Mouse (Mus musculus): ENCODE data around the gene Gm20388. TPM values are rescaled to one million over a fixed set of nuclear protein-coding genes. Genes with fewer than 3 reads are reported as not detected.

Gene Gm20388
- total RNA-seq, 2 experiments from 2014 or later, result 5.8 TPM; not detected in 1

DNA sequence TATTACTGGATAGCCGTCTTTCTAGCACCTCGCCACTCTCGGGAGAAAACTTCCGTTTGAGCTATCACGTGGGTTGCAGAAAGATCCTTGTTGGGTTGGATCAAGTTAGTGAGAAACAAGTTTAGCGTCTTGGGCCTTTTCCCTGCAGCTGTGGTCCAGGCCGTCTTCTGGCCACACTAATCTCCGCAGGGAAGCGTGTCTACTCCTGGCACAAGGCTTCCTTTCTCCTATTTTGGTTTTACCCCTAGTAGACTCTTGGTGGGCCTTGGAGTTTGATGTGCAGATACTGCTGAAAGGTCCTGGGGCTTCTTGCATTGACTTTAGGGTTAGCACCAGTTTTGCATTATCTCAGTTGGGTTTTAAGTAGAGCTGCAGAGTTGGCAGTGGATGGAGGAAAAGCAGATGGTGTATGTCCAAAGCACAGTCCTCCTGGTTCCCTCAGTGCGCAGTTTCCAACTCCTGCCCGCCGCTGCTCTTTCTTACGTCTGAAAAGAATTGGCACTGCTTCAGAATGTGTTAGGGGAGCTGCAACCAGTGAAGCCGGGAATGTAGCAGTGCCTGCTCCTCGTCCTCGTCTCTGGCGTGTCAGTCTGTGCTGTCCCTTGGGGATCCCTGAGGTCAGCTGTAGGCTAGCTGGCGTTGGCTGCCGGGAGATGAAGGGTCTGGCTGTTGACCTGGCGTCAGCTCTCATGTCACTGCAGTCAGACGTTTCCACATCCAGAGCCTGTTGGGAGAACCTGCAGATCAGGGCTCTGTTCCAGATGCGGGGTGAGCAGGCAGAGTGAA lies 2107.6 kb downstream of the Gm20388 start:
- peak; percentile 49 for DNase-seq

DNA sequence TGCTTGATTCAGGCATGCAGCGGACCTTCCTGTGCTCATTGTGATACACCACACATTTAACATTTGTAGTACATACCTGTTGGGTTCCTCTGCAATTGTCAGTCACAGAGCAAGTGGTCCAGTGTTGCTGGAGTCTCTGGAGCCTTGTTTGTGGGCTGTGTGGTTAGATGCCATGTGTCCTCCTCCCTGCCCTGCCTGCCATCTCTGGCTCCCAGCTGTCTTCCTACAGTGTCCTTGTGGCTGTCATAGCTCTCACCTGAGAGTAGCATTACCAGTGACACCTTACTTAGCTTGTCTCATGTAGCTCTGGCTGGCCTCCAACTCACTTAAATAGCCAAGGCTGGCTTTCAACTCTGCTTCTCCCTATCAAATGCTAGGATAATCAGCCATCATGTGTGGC lies 2108.5 kb downstream of the Gm20388 start:
- DNase-seq, result no peak

DNA sequence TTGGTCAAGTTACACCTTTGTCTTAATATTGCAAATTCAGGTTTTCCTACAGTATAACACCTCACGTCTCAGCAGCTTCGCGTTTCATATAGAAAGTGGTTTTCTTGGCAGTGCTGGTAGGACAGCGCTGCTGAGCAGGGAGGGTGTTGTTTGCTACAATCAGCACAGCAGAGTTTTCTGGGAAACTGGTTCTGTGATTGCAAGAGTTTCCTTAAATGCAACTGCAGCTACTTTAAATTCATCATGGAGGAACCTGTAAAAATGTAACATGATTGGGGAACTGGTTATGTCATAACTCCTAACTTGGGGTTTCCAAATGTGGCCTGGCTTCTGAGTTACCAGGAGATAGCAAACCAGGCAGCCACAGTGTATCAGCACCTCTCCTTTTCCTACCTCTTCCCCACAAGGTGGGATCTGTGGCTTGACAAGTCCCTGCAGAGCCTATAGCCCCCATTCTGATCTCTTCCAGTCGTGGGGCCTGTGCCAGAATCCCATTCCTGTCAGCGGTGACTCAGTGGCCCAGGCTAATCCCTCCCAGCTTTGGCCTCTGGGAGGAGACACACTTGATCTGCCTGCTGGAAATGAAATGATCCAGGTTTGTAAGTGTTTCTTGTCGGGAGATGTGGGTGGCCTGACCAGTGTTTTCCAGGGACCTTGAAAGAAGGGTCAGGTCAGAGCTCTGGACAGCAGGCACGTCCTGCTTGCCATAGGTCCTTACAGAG lies 2109.6 kb downstream of the Gm20388 start:
- DNase-seq, result no peak

DNA sequence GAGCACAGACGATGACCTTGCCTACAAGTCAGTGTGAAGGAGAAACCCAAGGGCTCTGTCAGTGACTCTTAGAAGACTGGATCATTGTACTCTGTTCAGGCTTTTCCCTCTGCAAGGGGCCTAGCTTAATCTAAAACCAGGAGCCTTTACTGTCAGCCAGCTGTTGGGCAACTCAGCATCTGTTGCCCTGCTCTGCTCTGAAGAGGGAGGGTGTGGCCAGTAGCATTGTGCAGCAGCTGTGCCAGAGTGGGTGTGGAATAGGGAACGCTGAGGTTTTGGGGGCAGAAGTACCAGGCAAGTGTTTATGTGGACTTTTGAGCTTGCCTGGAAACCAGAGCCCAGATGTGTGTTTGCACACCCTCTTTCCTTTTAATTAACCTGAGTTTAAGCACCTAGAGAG lies 2111.1 kb downstream of the Gm20388 start:
- DNase-seq, result no peak

DNA sequence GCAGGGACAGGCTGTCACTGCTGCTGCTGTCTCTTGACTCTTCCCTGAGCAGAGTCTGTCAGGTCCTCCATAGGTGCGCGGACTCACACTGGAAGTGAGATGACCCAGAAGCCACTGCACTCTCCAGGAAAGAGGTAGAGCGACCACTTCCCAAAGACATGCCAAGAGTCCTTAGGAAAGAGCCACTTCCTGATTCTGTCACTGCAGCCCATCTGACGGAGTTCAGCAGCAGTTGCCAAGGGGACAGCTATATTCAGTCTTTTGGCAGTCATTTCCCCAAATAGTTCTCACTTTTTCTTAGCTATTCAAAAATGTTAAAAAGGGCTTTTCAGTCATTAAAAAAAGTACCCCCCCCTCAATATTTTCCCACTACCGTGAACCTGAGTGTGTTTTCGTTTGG lies 2111.6 kb downstream of the Gm20388 start:
- DNase-seq, result no peak

DNA sequence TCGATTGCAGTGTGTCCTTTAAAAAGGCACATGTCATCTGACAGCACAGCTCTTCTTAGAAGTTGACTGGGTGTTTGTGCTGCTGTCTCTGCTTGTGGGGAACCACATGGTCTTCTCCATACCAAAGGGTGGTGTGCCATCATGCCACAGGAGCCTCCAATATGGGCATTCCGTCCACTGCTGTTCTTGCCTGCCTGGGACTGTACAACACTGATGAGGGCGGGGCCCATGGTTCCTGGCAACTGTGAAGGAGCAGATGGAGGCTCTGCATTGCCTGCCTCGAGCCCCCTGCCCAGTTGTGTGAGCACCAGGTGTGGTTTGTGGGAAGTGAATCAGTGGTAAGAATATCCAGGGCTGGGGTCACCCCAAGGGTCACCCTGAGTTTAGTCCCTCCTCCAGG lies 2112.1 kb downstream of the Gm20388 start:
- no peak for DNase-seq

DNA sequence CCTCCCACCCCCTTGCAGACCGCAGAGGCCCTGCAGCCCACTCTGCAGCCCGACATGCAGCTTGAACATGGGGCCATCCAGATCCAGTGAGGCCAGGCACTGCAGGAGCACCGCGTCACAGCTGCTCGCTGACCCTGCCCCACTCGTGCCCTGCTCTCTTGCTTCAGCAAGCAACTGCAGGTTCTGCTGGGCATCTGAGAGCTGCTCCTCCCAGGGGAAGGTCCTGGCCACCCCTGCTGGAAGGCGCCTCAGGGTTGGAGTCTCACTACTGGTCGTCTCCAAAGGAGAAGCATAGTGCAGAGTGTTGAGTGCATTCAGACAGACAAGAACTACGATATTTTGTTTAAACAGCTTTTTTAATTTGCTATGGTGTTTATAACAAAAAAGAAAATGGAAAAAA lies 2114.9 kb downstream of the Gm20388 start:
- DNase-seq, result no peak

DNA sequence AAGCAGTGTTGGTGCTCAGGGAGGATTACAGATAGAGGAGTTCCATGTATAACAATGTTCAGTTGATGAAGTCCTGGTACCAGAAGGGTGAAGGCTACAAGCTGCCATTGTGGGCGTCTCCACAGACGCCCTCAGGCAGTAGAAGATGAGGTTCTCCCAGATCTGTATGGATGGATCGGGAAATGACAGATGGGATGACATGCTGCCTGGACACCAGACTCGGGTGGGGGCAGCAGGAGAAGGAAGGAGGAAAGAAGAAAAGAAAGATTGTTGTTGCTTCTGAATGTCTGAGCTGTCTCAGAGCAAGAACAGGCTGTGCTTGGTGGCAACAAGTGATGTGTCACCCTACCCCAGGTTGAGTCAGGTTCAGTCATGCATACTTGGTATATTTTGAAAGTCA lies 2117.5 kb downstream of the Gm20388 start:
- DNase-seq, result no peak

DNA sequence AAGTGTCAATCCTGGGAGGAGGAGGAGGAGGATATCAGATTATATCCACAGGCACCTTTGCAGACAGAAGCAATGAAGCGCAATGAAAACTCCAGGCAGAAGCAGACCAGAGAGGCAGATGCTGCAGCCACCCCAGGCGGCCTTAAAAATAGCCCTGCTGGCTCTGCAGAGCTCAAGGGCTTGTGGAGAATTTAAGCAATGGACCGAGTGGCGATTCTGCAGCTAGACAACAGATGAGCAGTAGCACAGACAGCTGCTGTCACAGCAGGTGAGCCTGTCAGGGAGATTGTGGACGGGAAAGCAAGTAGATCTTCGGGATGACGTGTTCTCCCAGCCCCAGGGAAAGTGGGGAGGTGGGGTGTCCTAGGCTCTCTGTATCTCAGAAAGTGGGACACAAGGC lies 2120.3 kb downstream of the Gm20388 start:
- no peak for DNase-seq

DNA sequence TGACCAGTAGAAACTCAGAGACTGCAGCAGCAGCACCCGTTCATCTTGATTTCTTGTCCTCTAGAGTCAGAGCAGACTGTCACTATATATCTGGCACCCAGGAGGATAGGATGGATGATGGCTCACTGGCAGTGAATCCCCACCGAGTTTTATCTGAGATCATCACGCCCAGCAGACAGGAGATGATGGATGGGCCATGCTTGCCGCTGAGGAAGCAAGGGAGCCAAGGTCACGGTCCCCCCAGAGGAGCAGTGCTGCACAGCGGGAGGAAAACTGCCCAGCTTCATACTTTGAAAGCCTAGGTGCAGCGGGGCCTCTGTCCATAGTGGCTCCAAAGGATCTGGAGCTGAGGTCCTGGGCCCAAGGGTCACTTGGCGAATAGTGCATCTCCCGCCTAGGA lies 2122.1 kb downstream of the Gm20388 start:
- DNase-seq, result no peak

DNA sequence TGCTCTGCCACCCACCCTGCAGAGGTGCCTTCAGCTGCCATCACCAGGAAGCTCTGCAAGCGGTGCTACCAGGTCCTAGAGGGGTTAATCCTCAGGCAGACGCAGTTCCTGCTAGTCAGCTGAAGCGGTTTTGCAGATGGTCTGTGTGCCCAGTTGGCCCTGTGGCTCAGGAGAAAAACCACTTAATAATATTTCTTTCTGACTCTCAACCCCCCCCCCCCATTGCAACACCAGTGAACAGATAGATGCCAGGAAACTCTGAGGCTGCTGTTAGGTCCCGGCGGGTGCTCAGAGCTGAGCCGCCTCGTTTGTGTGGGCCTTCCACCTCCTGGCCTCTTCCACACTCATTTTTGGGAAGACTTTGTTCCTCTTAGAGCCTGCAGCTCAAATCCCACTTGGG lies 2124.9 kb downstream of the Gm20388 start:
- DNase-seq, result no peak

DNA sequence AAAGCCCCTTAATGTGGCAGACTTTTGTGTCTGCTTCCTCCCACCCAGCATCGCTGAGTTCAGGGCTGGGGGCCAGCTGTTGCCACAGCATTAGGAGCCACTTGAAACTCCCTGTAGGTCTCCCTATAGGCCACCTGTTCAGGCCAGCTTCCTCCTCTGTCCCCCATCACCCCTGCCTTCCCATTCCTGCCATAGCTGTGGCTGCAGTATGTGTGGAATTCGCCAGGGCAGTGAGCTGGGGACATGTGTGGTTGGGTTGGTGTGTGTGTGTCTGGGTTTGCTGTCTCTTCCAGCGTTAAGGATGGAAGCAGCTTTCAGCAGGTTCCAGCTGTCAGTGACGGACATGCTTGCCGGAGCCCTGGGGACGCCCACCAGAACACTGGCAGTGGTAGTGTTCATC lies 2125.7 kb downstream of the Gm20388 start:
- DNase-seq, result no peak

DNA sequence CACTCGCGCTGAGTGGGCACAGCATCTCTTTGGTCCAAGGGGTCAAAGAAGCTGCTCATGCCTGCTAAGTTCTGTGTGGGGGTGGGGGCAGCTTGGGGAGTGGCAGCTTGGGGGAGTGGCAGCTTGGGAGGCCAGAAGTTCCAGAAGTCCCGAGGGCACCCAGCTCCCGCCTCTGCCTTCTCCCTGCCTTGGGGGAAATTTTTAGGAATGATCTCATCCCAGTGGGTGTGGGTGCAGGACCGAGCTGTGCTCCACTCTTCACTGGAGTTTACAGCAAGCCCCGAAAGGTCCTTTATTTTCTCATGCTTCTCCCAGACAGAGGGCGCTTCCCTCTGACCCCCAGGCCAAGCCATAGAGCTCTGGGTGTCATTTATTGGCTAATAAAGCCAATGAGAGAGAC lies 2126.6 kb downstream of the Gm20388 start:
- no peak for DNase-seq

DNA sequence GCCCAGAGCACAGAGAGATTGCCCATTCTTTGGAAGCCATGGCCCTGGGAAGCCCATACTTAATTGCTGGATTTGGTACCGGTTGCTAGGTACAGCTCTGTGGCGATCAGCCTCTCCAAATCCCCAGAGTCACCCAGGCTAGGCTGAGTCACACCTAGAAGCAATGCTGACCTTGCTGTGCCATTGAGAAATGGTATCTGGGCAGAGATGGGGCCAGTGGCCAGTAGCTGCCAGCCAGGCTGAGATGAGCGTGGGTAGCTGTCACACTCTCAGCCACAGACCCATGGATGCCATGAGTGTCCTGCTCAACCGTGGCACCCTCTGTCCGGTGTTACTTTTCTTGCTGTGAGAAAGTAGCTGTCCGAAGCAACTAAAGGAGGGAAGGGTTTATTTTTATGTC lies 2127.4 kb downstream of the Gm20388 start:
- DNase-seq, result no peak

DNA sequence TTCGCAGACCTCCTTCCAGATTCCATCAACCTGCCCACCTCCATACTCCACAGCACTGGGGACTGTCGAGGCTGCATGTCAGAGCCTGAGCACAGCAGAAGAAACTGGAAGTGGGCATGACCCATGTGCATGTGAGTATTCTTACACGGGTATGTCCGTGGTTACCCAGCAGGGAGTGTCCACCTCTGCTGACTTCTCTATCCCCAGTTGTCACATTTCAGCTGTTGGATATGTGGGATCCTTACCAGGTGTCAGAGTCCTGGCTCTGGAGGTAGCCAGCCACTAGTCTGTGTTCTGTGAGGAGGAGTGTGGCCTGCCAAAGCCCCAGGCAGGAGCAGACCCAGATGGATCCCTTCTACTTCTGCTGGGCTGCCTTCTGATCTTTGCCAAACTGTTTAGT lies 2128.8 kb downstream of the Gm20388 start:
- no peak for DNase-seq

DNA sequence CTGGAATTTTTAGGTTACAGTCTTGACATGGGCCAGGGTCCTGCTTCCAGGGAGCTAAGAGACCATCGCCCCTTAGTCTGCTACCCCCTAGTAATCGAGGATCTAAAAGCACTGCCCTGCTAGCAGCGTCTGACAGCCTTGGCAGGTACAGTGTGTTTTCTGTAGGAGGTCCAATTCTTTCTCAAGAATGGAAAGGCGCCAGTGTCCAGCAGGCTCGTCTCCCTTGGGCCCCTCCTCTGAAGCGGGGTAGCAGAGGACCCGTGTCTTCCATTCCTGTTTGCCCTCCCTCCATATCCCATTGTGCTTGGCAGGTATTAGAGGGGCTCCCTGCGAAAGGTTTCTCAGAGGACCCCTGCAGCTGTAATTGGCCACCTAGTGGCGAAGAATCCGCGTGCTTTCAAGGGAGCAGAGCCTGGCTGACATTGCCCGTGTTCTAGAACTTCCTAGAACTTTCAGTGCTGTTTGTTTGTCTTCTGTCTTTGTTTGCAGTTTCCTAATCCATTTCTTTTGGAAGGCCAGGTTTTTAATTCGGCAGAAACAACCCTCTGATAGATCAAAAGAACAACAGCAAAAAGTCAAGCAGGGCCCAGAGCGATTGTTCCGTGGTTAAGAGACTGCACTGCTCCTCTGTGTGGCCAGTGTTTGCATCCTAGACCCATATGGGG lies 2136.7 kb downstream of the Gm20388 start:
- DNase-seq, result no peak

DNA sequence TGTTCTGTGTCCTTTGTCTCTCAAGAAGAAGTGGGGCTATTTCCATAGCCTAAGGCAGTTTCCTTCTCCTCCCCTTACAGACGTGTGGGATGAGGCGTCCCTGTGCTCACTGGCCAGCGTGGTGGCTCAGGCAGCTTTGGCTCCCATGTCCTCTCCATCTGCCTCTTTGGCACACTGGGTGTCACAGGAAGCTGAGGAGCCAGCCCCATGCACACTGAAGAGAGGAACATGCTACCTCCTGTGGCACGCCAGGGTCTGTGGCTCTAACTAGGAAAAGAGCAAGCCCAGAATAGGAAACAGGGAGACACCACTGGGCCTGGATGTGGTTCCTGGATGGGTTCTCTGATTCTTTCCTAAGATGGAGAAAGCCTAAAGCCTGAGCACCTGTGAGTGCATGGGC lies 2138.6 kb downstream of the Gm20388 start:
- no peak for DNase-seq

DNA sequence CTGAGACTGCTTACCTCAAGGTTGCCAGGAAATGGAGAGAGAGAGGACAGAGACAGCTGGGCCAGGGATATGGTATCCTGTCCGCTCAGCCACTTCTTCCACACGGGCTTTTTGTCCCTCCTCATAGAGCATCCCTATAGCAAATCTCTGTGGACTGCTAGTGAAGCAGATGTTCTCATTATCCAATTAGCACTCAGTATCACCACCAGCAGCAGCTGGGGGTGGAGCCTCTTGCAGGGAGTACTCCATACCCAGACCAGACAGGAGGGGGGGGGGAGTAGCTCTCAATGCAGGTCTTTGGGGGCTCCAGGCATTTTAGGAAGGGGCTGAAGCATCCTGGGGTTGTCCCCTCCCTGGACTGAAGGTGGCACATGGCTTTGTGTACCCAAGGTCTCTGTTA lies 2139.3 kb downstream of the Gm20388 start:
- no peak for DNase-seq

DNA sequence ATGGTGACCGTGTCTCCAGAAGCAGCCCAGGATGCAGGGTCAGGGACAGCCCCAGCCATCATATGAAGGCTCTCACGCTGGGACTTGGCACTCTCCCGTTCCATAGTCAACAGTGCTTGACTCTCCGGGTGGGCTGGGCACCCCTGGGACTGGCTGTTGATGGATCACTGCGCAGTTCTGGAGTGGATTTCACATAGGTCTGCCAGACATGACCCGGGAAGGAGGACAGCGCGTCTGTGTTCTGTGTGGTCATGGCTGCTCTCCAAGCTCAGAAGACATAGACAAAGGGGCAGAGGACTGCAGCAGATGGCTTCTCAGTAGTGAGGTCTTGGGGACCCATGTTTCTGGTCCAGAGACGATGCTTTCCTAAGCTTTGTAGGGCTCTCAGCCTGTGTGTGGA lies 2140.0 kb downstream of the Gm20388 start:
- DNase-seq, result peak; percentile 60

DNA sequence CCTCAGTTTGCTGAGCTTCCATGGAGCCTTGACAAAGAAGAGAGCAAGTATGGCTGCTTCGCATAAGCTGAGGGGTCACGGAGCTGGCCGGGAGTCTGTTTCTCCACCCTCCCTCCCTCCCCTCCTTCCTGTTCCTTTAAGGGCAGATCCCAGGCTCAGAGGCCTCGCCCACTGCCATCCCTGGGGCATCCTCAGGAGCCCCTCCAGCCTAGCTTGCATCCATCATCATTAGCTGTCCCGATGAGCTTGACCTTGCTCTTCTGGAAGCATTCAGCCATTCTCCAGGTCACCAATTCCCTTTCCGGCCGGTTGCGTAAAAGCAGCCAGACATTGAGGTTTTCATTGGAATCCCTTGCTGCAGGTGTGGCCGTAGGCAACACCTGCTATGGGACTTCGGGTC lies 2144.7 kb downstream of the Gm20388 start:
- no peak for DNase-seq

DNA sequence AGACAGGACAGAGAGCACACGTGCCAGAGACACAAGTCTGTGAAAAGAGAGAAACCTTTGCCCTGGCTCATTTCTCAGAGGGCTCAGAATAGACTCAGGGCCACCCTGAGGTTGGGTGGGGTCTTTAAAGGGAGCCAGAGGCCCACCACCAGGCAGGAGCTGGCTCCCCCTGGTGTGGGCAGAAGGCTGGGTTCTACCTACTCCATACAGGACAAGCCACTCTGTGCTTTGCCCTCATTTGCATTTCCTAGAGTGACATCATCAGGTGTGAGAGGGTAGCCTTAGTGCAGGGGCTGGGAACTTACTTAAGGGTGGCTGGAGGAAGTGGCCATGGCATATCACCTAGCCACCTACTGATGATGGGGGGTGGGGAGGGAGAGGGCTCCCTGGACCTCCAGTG lies 2145.5 kb downstream of the Gm20388 start:
- DNase-seq, result no peak

DNA sequence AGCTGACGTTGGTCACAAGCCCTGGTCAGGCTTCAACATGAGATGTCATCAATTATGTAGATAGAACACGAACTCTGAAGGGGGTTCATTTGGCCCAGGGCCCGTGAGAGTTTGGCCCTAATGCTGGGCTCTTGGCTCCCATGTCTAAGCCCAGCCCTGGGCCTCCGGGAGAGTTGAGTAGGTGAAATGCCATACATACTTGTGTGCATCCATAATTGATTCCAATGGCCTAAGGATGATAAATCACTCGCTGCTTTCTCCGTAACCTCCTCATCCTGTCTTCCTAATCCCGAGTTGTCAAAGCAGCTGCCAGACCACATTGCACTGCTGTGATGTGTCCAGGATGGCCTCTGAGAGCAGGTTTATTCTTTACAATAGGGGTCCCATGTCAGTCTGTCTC lies 2146.2 kb downstream of the Gm20388 start:
- no peak for DNase-seq

DNA sequence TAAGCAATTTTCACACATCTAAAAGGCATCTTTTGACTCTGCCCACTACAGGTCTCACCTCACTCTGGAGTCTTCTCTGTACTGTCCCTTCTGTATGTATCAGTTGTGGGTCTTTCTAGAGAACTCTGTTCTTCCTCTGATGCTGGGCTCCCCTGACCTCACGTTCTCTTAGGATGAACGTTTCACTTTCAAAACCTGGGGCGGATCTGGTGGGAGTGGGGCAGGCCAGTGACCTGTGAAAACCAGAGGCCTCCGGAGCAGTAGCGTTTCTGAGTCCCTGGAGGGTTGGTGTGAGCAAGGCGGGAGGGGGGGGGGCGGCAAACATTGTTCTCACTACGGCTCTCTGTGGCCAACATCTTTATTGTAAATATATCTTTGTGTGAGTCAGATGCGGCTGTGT lies 2147.9 kb downstream of the Gm20388 start:
- no peak for DNase-seq

DNA sequence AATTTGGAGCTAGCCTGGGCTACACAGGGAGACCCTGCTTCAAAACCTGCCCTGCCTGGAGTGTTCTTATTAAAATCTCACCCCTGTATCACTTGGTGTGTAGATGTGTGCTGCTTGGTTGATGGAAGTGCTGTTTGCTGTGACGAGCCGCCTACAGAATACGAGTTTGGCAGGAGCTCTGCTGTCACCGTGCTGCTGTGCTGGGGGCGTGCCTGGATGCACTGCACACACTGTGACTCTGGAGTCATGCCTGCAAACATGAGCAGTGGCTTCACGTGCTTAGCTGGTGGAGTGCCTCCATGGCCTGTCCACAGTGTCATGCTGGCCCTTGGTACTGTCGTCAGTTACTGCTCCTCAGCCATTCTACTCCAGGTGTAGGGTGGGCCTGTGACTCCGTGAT lies 2148.3 kb downstream of the Gm20388 start:
- DNase-seq, result no peak

Measured in heart, postnatal 4 days (tissue).